Mouse (Mus musculus): ENCODE measurements at regions not wholly inside any gene's neighbourhood (a gene's known extent, or its start where the extent isn't known, plus 50 kb on each side); places are given as distances from the start of the nearest gene placed in this dataset.
"Not testable (repeated sequence)": the region's sequence is repeated elsewhere in the genome, so short reads cannot be mapped to it uniquely, and the experiment has no call there.

- Histone ChIP-seq H3K36me3 (no peaks in the 10 kb centered on the region), H3K27ac (replicated peaks) (no peak overlapping the region), H3K4me3 (no peak overlapping the region), H3K27me3 (ENCODE audit: low read depth, poor library complexity, severe bottlenecking) (no peaks in the 10 kb centered on the region), H3K4me1 (peaks cover 8% of the 10 kb centered on the region), H3K9me3 (replicated peaks) (no peaks in the 10 kb centered on the region)
- no peak for DNase-seq (ENCODE audit: low spot score)
- WGBS, result 52% methylated on average over 3 of the region's 3 CpGs
Observed at GRCm38 (mm10) chr14:87749068-87749467, 332.6 kb downstream of the Tdrd3 start.

GRCm38 (mm10) chr14:87749762-87750161, 333.3 kb downstream of the Tdrd3 start:
- H3K27ac ChIP-seq (replicated peaks), result no peak overlapping the region
- no peaks in the 10 kb centered on the region for H3K36me3 ChIP-seq
- H3K4me1 ChIP-seq, result peaks cover 8% of the 10 kb centered on the region
- H3K9me3 ChIP-seq (replicated peaks), result no peaks in the 10 kb centered on the region
- no peaks in the 10 kb centered on the region for H3K27me3 ChIP-seq (ENCODE audit: low read depth, poor library complexity, severe bottlenecking)
- no peak overlapping the region for H3K4me3 ChIP-seq
- no peak for DNase-seq (ENCODE audit: low spot score)

GRCm38 (mm10) chr14:87750665-87751170, 334.3 kb downstream of the Tdrd3 start:
- Histone ChIP-seq H3K27me3 (ENCODE audit: low read depth, poor library complexity, severe bottlenecking) (no peaks in the 10 kb centered on the region), H3K9me3 (replicated peaks) (no peaks in the 10 kb centered on the region), H3K36me3 (no peaks in the 10 kb centered on the region), H3K27ac (replicated peaks) (no peak overlapping the region), H3K4me3 (no peak overlapping the region), H3K4me1 (peaks cover 3% of the 10 kb centered on the region; the same call in 1 of the 2 replicates)
- WGBS, result 83% methylated on average over 3 of the region's 3 CpGs
- DNase-seq (ENCODE audit: low spot score), result no peak

GRCm38 (mm10) chr14:87754744-87755143, 338.3 kb downstream of the Tdrd3 start:
- Histone ChIP-seq H3K27ac (replicated peaks) (no peak overlapping the region), H3K4me1 (no peaks in the 10 kb centered on the region), H3K9me3 (replicated peaks) (no peaks in the 10 kb centered on the region), H3K4me3 (no peak overlapping the region), H3K27me3 (ENCODE audit: low read depth, poor library complexity, severe bottlenecking) (no peaks in the 10 kb centered on the region), H3K36me3 (no peaks in the 10 kb centered on the region)
- DNase-seq (ENCODE audit: low spot score), result no peak
- WGBS, result 64% methylated on average over 4 of the region's 4 CpGs

- no peak overlapping the region for H3K4me3 ChIP-seq
- H3K4me1 ChIP-seq, result peaks cover 11% of the 10 kb centered on the region
- no peak for DNase-seq (ENCODE audit: low spot score)
- no peaks in the 10 kb centered on the region for H3K27me3 ChIP-seq (ENCODE audit: low read depth, poor library complexity, severe bottlenecking)
- H3K36me3 ChIP-seq, result no peaks in the 10 kb centered on the region
- peak overlapping the region; percentile 33; the same call in 1 of the 2 replicates for H3K27ac ChIP-seq (replicated peaks)
- no peaks in the 10 kb centered on the region for H3K9me3 ChIP-seq (replicated peaks)
Observed at GRCm38 (mm10) chr14:87775332-87775890, 359.0 kb downstream of the Tdrd3 start.

GRCm38 (mm10) chr14:87799803-87800202, 383.4 kb downstream of the Tdrd3 start:
- WGBS, result 87% methylated on average over 1 of the region's 1 CpGs

GRCm38 (mm10) chr14:87809664-87810063, 393.2 kb downstream of the Tdrd3 start:
- DNase-seq (ENCODE audit: low spot score); H3K9me3 ChIP-seq (replicated peaks); H3K27ac ChIP-seq (replicated peaks); H3K4me1 ChIP-seq; H3K27me3 ChIP-seq (ENCODE audit: low read depth, poor library complexity, severe bottlenecking); H3K4me3 ChIP-seq; H3K36me3 ChIP-seq: not testable (repeated sequence)
- WGBS, result 95% methylated on average over 15 of the region's 15 CpGs

More at GRCm38 (mm10) chr14:87799803-87800202, 383.4 kb downstream of the Tdrd3 start:
- Histone ChIP-seq H3K9me3 (replicated peaks) (no peaks in the 10 kb centered on the region), H3K4me3 (no peak overlapping the region), H3K27me3 (ENCODE audit: low read depth, poor library complexity, severe bottlenecking) (no peaks in the 10 kb centered on the region), H3K36me3 (no peaks in the 10 kb centered on the region), H3K4me1 (no peaks in the 10 kb centered on the region), H3K27ac (replicated peaks) (no peak overlapping the region)
- no peak for DNase-seq (ENCODE audit: low spot score)

GRCm38 (mm10) chr14:87844120-87844519, 427.7 kb downstream of the Tdrd3 start:
- no peaks in the 10 kb centered on the region for H3K9me3 ChIP-seq (replicated peaks)
- H3K4me1 ChIP-seq, result no peaks in the 10 kb centered on the region
- no peak for DNase-seq (ENCODE audit: low spot score)
- WGBS, result 65% methylated on average over 2 of the region's 2 CpGs
- no peaks in the 10 kb centered on the region for H3K27me3 ChIP-seq (ENCODE audit: low read depth, poor library complexity, severe bottlenecking)
- no peak overlapping the region for H3K27ac ChIP-seq (replicated peaks)
- no peaks in the 10 kb centered on the region for H3K36me3 ChIP-seq
- no peak overlapping the region for H3K4me3 ChIP-seq

GRCm38 (mm10) chr14:87861486-87861885, 445.0 kb downstream of the Tdrd3 start:
- DNase-seq (ENCODE audit: low spot score), result no peak
- Histone ChIP-seq H3K4me3 (no peak overlapping the region), H3K4me1 (peaks cover 15% of the 10 kb centered on the region), H3K36me3 (no peaks in the 10 kb centered on the region), H3K9me3 (replicated peaks) (no peaks in the 10 kb centered on the region), H3K27me3 (ENCODE audit: low read depth, poor library complexity, severe bottlenecking) (no peaks in the 10 kb centered on the region), H3K27ac (replicated peaks) (no peak overlapping the region)
- WGBS, result 93% methylated on average over 3 of the region's 3 CpGs

- peak; percentile 12 for DNase-seq (ENCODE audit: low spot score)
Observed at GRCm38 (mm10) chr14:87864388-87865215, 448.2 kb downstream of the Tdrd3 start.

GRCm38 (mm10) chr14:87865216-87866202, 449.1 kb downstream of the Tdrd3 start:
- 44% methylated on average over 14 of the region's 14 CpGs for WGBS
- no peaks in the 10 kb centered on the region for H3K36me3 ChIP-seq
- no peaks in the 10 kb centered on the region for H3K9me3 ChIP-seq (replicated peaks)
- H3K27me3 ChIP-seq (ENCODE audit: low read depth, poor library complexity, severe bottlenecking), result no peaks in the 10 kb centered on the region
- H3K4me3 ChIP-seq, result no peak overlapping the region
- peaks cover 15% of the 10 kb centered on the region for H3K4me1 ChIP-seq
- H3K27ac ChIP-seq (replicated peaks), result peak overlapping the region; percentile 46
- peak; percentile 12 for DNase-seq (ENCODE audit: low spot score)

More at GRCm38 (mm10) chr14:87864388-87865215, 448.2 kb downstream of the Tdrd3 start:
- H3K36me3 ChIP-seq, result no peaks in the 10 kb centered on the region
- no peaks in the 10 kb centered on the region for H3K9me3 ChIP-seq (replicated peaks)
- 86% methylated on average over 9 of the region's 9 CpGs for WGBS
- no peak overlapping the region for H3K4me3 ChIP-seq
- peak overlapping the region; percentile 46 for H3K27ac ChIP-seq (replicated peaks)
- no peaks in the 10 kb centered on the region for H3K27me3 ChIP-seq (ENCODE audit: low read depth, poor library complexity, severe bottlenecking)
- H3K4me1 ChIP-seq, result peaks cover 15% of the 10 kb centered on the region

GRCm38 (mm10) chr14:87901784-87902183, 485.3 kb downstream of the Tdrd3 start:
- no peaks in the 10 kb centered on the region for H3K9me3 ChIP-seq (replicated peaks)
- H3K27ac ChIP-seq (replicated peaks), result no peak overlapping the region
- H3K27me3 ChIP-seq (ENCODE audit: low read depth, poor library complexity, severe bottlenecking), result no peaks in the 10 kb centered on the region
- H3K36me3 ChIP-seq, result no peaks in the 10 kb centered on the region
- 89% methylated on average over 3 of the region's 3 CpGs for WGBS
- no peak overlapping the region for H3K4me3 ChIP-seq
- no peaks in the 10 kb centered on the region for H3K4me1 ChIP-seq
- DNase-seq (ENCODE audit: low spot score), result no peak
